Mouse (Mus musculus) lung, postnatal 0 days (tissue): Measurements from ENCODE around the gene E130114P18Rik. TPM values are rescaled to one million over a fixed set of nuclear protein-coding genes. Genes with fewer than 3 reads are reported as not detected.

ENCODE experiments used
- ATAC-seq: fragments of 200-750 bp; cut with Nextera tagmentation; 2 replicates; pipeline ENCODE4 v1.8.0; 2017; ENCODE audit warnings: moderate library complexity
- DNase-seq: peaks from one replicate; pipeline ENCODE4 v3.0.0-alpha.2; 2016; ENCODE audit warnings: low spot score
- H3K27ac ChIP-seq: fragments of 300-500 bp; sonication (generic); 2 replicates; pipeline ENCODE4 v1.5.1; 2014; ENCODE audit warnings: antibody characterized with exemption, mild to moderate bottlenecking, low read length, mixed read lengths
- H3K27me3 ChIP-seq: fragments of 300-500 bp; sonication (generic); replicated peaks from 2 replicates; pipeline ENCODE4 v1.6.1; 2014; ENCODE audit warnings: low read length, mixed read lengths; ENCODE audit not compliant: insufficient read depth
- H3K36me3 ChIP-seq: fragments of 300-500 bp; sonication (generic); 2 replicates; pipeline ENCODE4 v1.6.1; 2014; ENCODE audit warnings: low read length, mixed read lengths; ENCODE audit not compliant: insufficient read depth
- H3K4me1 ChIP-seq: fragments of 300-500 bp; sonication (generic); 2 replicates; pipeline ENCODE4 v1.6.1; 2014; ENCODE audit warnings: antibody characterized with exemption, low read depth, low read length, mixed read lengths; ENCODE audit not compliant: insufficient read depth
- H3K4me2 ChIP-seq: fragments of 300-500 bp; sonication (generic); replicated peaks from 2 replicates; pipeline ENCODE4 v1.6.1; 2014; ENCODE audit warnings: low read depth, mild to moderate bottlenecking, low read length, moderate library complexity, mixed read lengths
- H3K4me3 ChIP-seq: fragments of 300-500 bp; sonication (generic); 2 replicates; pipeline ENCODE4 v1.5.1; 2014; ENCODE audit warnings: low read depth, low read length
- H3K9ac ChIP-seq: fragments of 300-500 bp; sonication (generic); replicated peaks from 2 replicates; pipeline ENCODE4 v1.6.1; 2014; ENCODE audit warnings: low read depth, mild to moderate bottlenecking
- H3K9me3 ChIP-seq: fragments of 300-500 bp; sonication (generic); 2 replicates; pipeline ENCODE4 v1.6.1; 2016; ENCODE audit warnings: low read length, mixed read lengths
- CTCF ChIP-seq: IDR thresholded peaks from 2 replicates; pipeline ENCODE4 v1.5.1; 2016; ENCODE audit warnings: antibody characterized with exemption, mild to moderate bottlenecking
- EP300 ChIP-seq: IDR thresholded peaks from 2 replicates; pipeline ENCODE4 v1.6.1; 2016; ENCODE audit warnings: antibody characterized with exemption, mild to moderate bottlenecking, control low read depth
- WGBS: fragments of 180-500 bp; shearing (Covaris S2); extraction: QIAGEN DNeasy Blood & Tissue Kit; methylation state at CpG from one replicate; pipeline ENCODE4 v1.1.7; 2014; 5-methylcytosine and 5-hydroxymethylcytosine counted together
- polyA plus RNA-seq: library from polyadenylated mRNA; unstranded; fragments of >200 nt; fragmentation: Nextera tagmentation; extraction: Ambion mirVana; gene quantifications from 2 replicates; pipeline ENCODE4 v1.2.1, GENCODE M21; 2015

The E130114P18Rik gene
- polyA plus RNA-seq, 1 experiment from 2014 or later = 0.76 TPM

GRCm38 (mm10) chr4:97816001-97816400 is 38.1 kb upstream of the E130114P18Rik start:
- Histone ChIP-seq H3K9ac (no peak overlapping the region), H3K36me3 (no peaks in the 10 kb centered on the region), H3K4me3 (no peak overlapping the region), H3K4me1 (peaks cover 14% of the 10 kb centered on the region; the same call in 1 of the 2 replicates), H3K4me2 (no peak overlapping the region), H3K9me3 (no peaks in the 10 kb centered on the region), H3K27ac (peak overlapping the region; percentile 1; the same call in 1 of the 2 replicates), H3K27me3 (no peaks in the 10 kb centered on the region)
- DNase-seq (peak; percentile 60), ATAC-seq (0 out of 2 replicates have a peak, but pooled peaks have one; percentile 24)
- TF ChIP-seq CTCF = no peak
- TF ChIP-seq EP300 = peak; percentile 39; the same call in 1 of the 2 replicates

DNA sequence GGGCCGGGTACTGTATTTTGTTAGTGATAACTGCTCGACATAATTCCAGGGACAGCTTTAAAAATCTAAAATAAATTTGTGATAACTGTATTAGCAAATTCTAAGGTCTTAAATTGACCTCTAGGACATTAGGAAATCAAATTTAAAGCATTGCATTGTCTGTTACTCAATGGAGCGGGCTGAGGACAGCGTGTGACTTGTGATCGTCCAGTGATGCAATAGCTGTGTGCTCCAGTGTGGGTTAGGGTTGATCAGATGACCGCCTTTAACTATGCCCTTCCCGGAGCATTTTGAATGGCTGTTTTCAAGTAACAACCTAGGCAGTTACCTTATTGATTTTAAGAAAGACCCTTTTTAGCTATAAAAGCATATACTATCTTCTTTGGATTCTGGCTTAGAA is 36.6 kb upstream of the E130114P18Rik start:
- no peaks in the 10 kb centered on the region for H3K36me3 ChIP-seq
- DNase-seq (peak; percentile 91), ATAC-seq (peak; percentile 86)
- peaks cover 11% of the 10 kb centered on the region; the same call in 1 of the 2 replicates for H3K4me1 ChIP-seq
- H3K27ac ChIP-seq = peak overlapping the region; percentile 60; the same call in 1 of the 2 replicates
- WGBS = 58% methylated on average over 7 of the region's 7 CpGs
- H3K9me3 ChIP-seq = no peaks in the 10 kb centered on the region
- H3K9ac ChIP-seq = no peak overlapping the region
- no peak overlapping the region for H3K4me2 ChIP-seq
- H3K27me3 ChIP-seq = no peaks in the 10 kb centered on the region
- H3K4me3 ChIP-seq = no peak overlapping the region
- TF ChIP-seq EP300 (peak; percentile 90), CTCF (no peak)

GRCm38 (mm10) chr4:97813996-97814395 is 36.1 kb upstream of the E130114P18Rik start:
- H3K4me2 ChIP-seq = no peak overlapping the region
- no peaks in the 10 kb centered on the region for H3K36me3 ChIP-seq
- no peaks in the 10 kb centered on the region for H3K27me3 ChIP-seq
- WGBS = 51% methylated on average over 4 of the region's 4 CpGs
- H3K4me1 ChIP-seq = peaks cover 11% of the 10 kb centered on the region; the same call in 1 of the 2 replicates
- DNase-seq = peak; percentile 38
- no peak overlapping the region for H3K4me3 ChIP-seq
- no peaks in the 10 kb centered on the region for H3K9me3 ChIP-seq
- TF ChIP-seq EP300 (no peak), CTCF (no peak)
- ATAC-seq = peak; percentile 27
- H3K9ac ChIP-seq = no peak overlapping the region
- peak overlapping the region; percentile 60 for H3K27ac ChIP-seq

DNA sequence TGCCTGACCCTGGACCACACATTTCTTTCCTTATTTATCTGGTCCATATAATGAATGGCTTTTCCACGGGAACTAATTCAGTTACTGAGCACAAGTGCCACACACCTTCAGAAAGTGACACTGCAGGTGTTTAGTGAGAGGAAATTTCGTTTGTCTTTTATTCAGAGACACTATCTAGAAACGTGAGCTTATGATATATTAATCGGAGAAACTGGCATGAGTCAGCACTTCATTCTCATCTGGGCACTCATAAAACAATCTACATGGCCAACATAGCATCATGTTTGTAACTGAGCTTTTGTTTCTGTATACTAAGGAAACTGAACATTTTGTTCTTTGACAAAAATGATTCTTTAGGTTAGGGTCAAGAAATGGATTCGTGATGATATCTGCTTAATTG is 35.2 kb upstream of the E130114P18Rik start:
- DNase-seq (no peak), ATAC-seq (no peak)
- Histone ChIP-seq H3K4me1 (peaks cover 11% of the 10 kb centered on the region; the same call in 1 of the 2 replicates), H3K4me3 (no peak overlapping the region), H3K4me2 (no peak overlapping the region), H3K9me3 (no peaks in the 10 kb centered on the region), H3K27ac (no peak overlapping the region), H3K36me3 (no peaks in the 10 kb centered on the region), H3K27me3 (no peaks in the 10 kb centered on the region), H3K9ac (no peak overlapping the region)
- TF ChIP-seq EP300 = no peak
- no peak for TF ChIP-seq CTCF
- 69% methylated on average over 5 of the region's 5 CpGs for WGBS

GRCm38 (mm10) chr4:97810348-97810939 is 32.6 kb upstream of the E130114P18Rik start:
- WGBS = 80% methylated on average over 7 of the region's 7 CpGs
- DNase-seq (no peak), ATAC-seq (no peak)
- Histone ChIP-seq H3K9ac (no peak overlapping the region), H3K4me2 (no peak overlapping the region), H3K4me3 (no peak overlapping the region), H3K27me3 (no peaks in the 10 kb centered on the region), H3K27ac (0 out of 2 replicates have a peak overlapping the region, but pooled peaks have one; percentile 12), H3K4me1 (peaks cover 7% of the 10 kb centered on the region; the same call in 1 of the 2 replicates), H3K9me3 (no peaks in the 10 kb centered on the region), H3K36me3 (no peaks in the 10 kb centered on the region)
- no peak for TF ChIP-seq EP300
- no peak for TF ChIP-seq CTCF

GRCm38 (mm10) chr4:97809582-97810295 is 31.9 kb upstream of the E130114P18Rik start:
- no peak overlapping the region for H3K4me3 ChIP-seq
- peaks cover 7% of the 10 kb centered on the region; the same call in 1 of the 2 replicates for H3K4me1 ChIP-seq
- peak; percentile 13; the same call in 1 of the 2 replicates for TF ChIP-seq EP300
- TF ChIP-seq CTCF = no peak
- H3K27ac ChIP-seq = 0 out of 2 replicates have a peak overlapping the region, but pooled peaks have one; percentile 15
- H3K27me3 ChIP-seq = no peaks in the 10 kb centered on the region
- WGBS = 68% methylated on average over 4 of the region's 4 CpGs
- peak; percentile 82 for ATAC-seq
- H3K9ac ChIP-seq = no peak overlapping the region
- no peaks in the 10 kb centered on the region for H3K36me3 ChIP-seq
- peak; percentile 74 for DNase-seq
- H3K9me3 ChIP-seq = no peaks in the 10 kb centered on the region
- no peak overlapping the region for H3K4me2 ChIP-seq
